Mouse (Mus musculus) midbrain, embryonic 16.5 days (tissue): ENCODE results near the gene Garem2. TPM values are rescaled to one million over a fixed set of nuclear protein-coding genes. Genes with fewer than 3 reads are reported as not detected.

Source experiments
- ATAC-seq: fragments of 200-750 bp; cut with Nextera tagmentation; 2 replicates; pipeline ENCODE4 v1.8.0; 2017; ENCODE audit warnings: moderate TSS enrichment
- H3K27ac ChIP-seq: fragments of 300-500 bp; sonication (generic); 2 replicates; pipeline ENCODE4 v1.5.1; 2014; ENCODE audit warnings: mild to moderate bottlenecking, low read length, mixed read lengths
- H3K27me3 ChIP-seq: fragments of 300-500 bp; sonication (generic); 2 replicates; pipeline ENCODE4 v1.6.1; 2014; ENCODE audit warnings: low read depth, low read length, mixed read lengths; ENCODE audit not compliant: control insufficient read depth, insufficient read depth
- H3K36me3 ChIP-seq: fragments of 300-500 bp; sonication (generic); 2 replicates; pipeline ENCODE4 v1.6.1; 2014; ENCODE audit warnings: mild to moderate bottlenecking, low read length, moderate library complexity, mixed read lengths; ENCODE audit not compliant: control insufficient read depth, insufficient read depth
- H3K4me1 ChIP-seq: fragments of 300-500 bp; sonication (generic); 2 replicates; pipeline ENCODE4 v1.6.1; 2014; ENCODE audit warnings: mild to moderate bottlenecking, low read length, mixed read lengths; ENCODE audit not compliant: control insufficient read depth, insufficient read depth
- H3K4me2 ChIP-seq: fragments of 300-500 bp; sonication (generic); 2 replicates; pipeline ENCODE4 v1.6.1; 2014; ENCODE audit warnings: mild to moderate bottlenecking, low read length, mixed read lengths
- H3K4me3 ChIP-seq: fragments of 300-500 bp; sonication (generic); 2 replicates; pipeline ENCODE4 v1.5.1; 2014; ENCODE audit warnings: low read depth, mild to moderate bottlenecking, low read length, moderate library complexity, mixed read lengths
- H3K9ac ChIP-seq: fragments of 300-500 bp; sonication (generic); 2 replicates; pipeline ENCODE4 v1.6.1; 2014; ENCODE audit warnings: low read depth, low read length, mixed read lengths
- H3K9me3 ChIP-seq: fragments of 300-500 bp; sonication (generic); replicated peaks from 2 replicates; pipeline ENCODE4 v1.6.1; 2014; ENCODE audit warnings: mild to moderate bottlenecking, low read length, mixed read lengths; ENCODE audit not compliant: control insufficient read depth, poor library complexity, severe bottlenecking
- WGBS: fragments of 180-500 bp; shearing (Covaris S2); extraction: QIAGEN DNeasy Blood & Tissue Kit; methylation state at CpG from one replicate; pipeline ENCODE4 v1.1.7; 2014; 5-methylcytosine and 5-hydroxymethylcytosine counted together
- polyA plus RNA-seq: library from polyadenylated mRNA; unstranded; fragments of >200 nt; fragmentation: Nextera tagmentation; extraction: Ambion mirVana; gene quantifications from 2 replicates; pipeline ENCODE4 v1.2.1, GENCODE M21; 2015

Gene Garem2
- polyA plus RNA-seq, 1 experiment from 2014 or later: 8.1 TPM

GRCm38 (mm10) chr5:30131246-30131645 is 26.3 kb downstream of the Garem2 start:
- no peak for ATAC-seq
- Histone ChIP-seq H3K9me3 (no peaks in the 10 kb centered on the region), H3K36me3 (peaks cover 42% of the 10 kb centered on the region), H3K9ac (no peak overlapping the region), H3K27me3 (no peaks in the 10 kb centered on the region), H3K4me1 (no peaks in the 10 kb centered on the region), H3K27ac (no peak overlapping the region), H3K4me2 (no peak overlapping the region), H3K4me3 (no peak overlapping the region)
- WGBS: 95% methylated on average over 4 of the region's 4 CpGs

GRCm38 (mm10) chr5:30132173-30132572 is 27.2 kb downstream of the Garem2 start:
- H3K4me2 ChIP-seq: no peak overlapping the region
- 98% methylated on average over 2 of the region's 2 CpGs for WGBS
- H3K9ac ChIP-seq: no peak overlapping the region
- H3K27me3 ChIP-seq: no peaks in the 10 kb centered on the region
- H3K9me3 ChIP-seq: no peaks in the 10 kb centered on the region
- H3K4me1 ChIP-seq: no peaks in the 10 kb centered on the region
- peaks cover 37% of the 10 kb centered on the region for H3K36me3 ChIP-seq
- no peak overlapping the region for H3K4me3 ChIP-seq
- H3K27ac ChIP-seq: no peak overlapping the region
- ATAC-seq: no peak

GRCm38 (mm10) chr5:30135711-30136231 is 30.8 kb downstream of the Garem2 start:
- H3K4me2 ChIP-seq: no peak overlapping the region
- no peaks in the 10 kb centered on the region for H3K4me1 ChIP-seq
- H3K36me3 ChIP-seq: peaks cover 34% of the 10 kb centered on the region
- ATAC-seq: no peak
- no peaks in the 10 kb centered on the region for H3K27me3 ChIP-seq
- 95% methylated on average over 11 of the region's 11 CpGs for WGBS
- H3K4me3 ChIP-seq: no peak overlapping the region
- H3K27ac ChIP-seq: no peak overlapping the region
- no peaks in the 10 kb centered on the region for H3K9me3 ChIP-seq
- no peak overlapping the region for H3K9ac ChIP-seq

GRCm38 (mm10) chr5:30137271-30137670 is 32.3 kb downstream of the Garem2 start:
- Histone ChIP-seq H3K9ac (no peak overlapping the region), H3K4me3 (no peak overlapping the region), H3K27ac (no peak overlapping the region), H3K4me2 (no peak overlapping the region), H3K4me1 (no peaks in the 10 kb centered on the region), H3K27me3 (no peaks in the 10 kb centered on the region), H3K9me3 (no peaks in the 10 kb centered on the region), H3K36me3 (peaks cover 33% of the 10 kb centered on the region)
- no peak for ATAC-seq
- 94% methylated on average over 9 of the region's 9 CpGs for WGBS

- Histone ChIP-seq H3K36me3 (peaks cover 28% of the 10 kb centered on the region), H3K27me3 (no peaks in the 10 kb centered on the region), H3K27ac (no peak overlapping the region), H3K4me2 (no peak overlapping the region), H3K4me1 (no peaks in the 10 kb centered on the region), H3K4me3 (no peak overlapping the region), H3K9me3 (no peaks in the 10 kb centered on the region), H3K9ac (no peak overlapping the region)
- WGBS: 90% methylated on average over 4 of the region's 4 CpGs
- no peak for ATAC-seq
Measured at GRCm38 (mm10) chr5:30138193-30138592, 33.2 kb downstream of the Garem2 start.

- peaks cover 3% of the 10 kb centered on the region; the same call in 1 of the 2 replicates for H3K4me1 ChIP-seq
- no peak overlapping the region for H3K4me2 ChIP-seq
- no peak overlapping the region for H3K4me3 ChIP-seq
- H3K36me3 ChIP-seq: peaks cover 25% of the 10 kb centered on the region
- no peak overlapping the region for H3K9ac ChIP-seq
- no peaks in the 10 kb centered on the region for H3K9me3 ChIP-seq
- WGBS: 94% methylated on average over 6 of the region's 6 CpGs
- no peak overlapping the region for H3K27ac ChIP-seq
- ATAC-seq: no peak
- no peaks in the 10 kb centered on the region for H3K27me3 ChIP-seq
Measured at GRCm38 (mm10) chr5:30146526-30146925, 41.6 kb downstream of the Garem2 start.

- H3K36me3 ChIP-seq: peaks cover 17% of the 10 kb centered on the region
- no peak for ATAC-seq
- no peak overlapping the region for H3K27ac ChIP-seq
- no peak overlapping the region for H3K4me3 ChIP-seq
- no peak overlapping the region for H3K9ac ChIP-seq
- no peaks in the 10 kb centered on the region for H3K9me3 ChIP-seq
- no peak overlapping the region for H3K4me2 ChIP-seq
- peaks cover 9% of the 10 kb centered on the region; the same call in 1 of the 2 replicates for H3K4me1 ChIP-seq
- H3K27me3 ChIP-seq: no peaks in the 10 kb centered on the region
- 83% methylated on average over 5 of the region's 5 CpGs for WGBS
Measured at GRCm38 (mm10) chr5:30148133-30148920, 43.4 kb downstream of the Garem2 start.

- Histone ChIP-seq H3K27ac (no peak overlapping the region), H3K4me3 (no peak overlapping the region), H3K9me3 (no peaks in the 10 kb centered on the region), H3K27me3 (no peaks in the 10 kb centered on the region), H3K36me3 (no peaks in the 10 kb centered on the region), H3K9ac (no peak overlapping the region), H3K4me2 (no peak overlapping the region), H3K4me1 (peaks cover 25% of the 10 kb centered on the region)
- 73% methylated on average over 4 of the region's 4 CpGs for WGBS
- ATAC-seq: no peak
Measured at GRCm38 (mm10) chr5:30152007-30152406, 47.0 kb downstream of the Garem2 start.

GRCm38 (mm10) chr5:30152413-30152812 is 47.5 kb downstream of the Garem2 start:
- no peak overlapping the region for H3K9ac ChIP-seq
- H3K27me3 ChIP-seq: no peaks in the 10 kb centered on the region
- no peaks in the 10 kb centered on the region for H3K9me3 ChIP-seq
- H3K4me3 ChIP-seq: no peak overlapping the region
- H3K36me3 ChIP-seq: no peaks in the 10 kb centered on the region
- WGBS: 100% methylated on average over 1 of the region's 1 CpGs
- no peak overlapping the region for H3K27ac ChIP-seq
- ATAC-seq: no peak
- no peak overlapping the region for H3K4me2 ChIP-seq
- peaks cover 25% of the 10 kb centered on the region for H3K4me1 ChIP-seq
